Mouse (Mus musculus) left cerebral cortex, adult 2 months (tissue): ENCODE data around the gene Keg1. TPM values are rescaled to one million over a fixed set of nuclear protein-coding genes. Genes with fewer than 3 reads are reported as not detected.
"Not testable (repeated sequence)": the region's sequence is repeated elsewhere in the genome, so short reads cannot be mapped to it uniquely, and the experiment has no call there.

Source experiments
- DNase-seq, 2 experiments: peaks; one replicate each; pipeline ENCODE4 v3.0.0; 2021 to 2022; ENCODE audit warnings: low spot score in 2 of 2, mixed read lengths in 1 of 2; ENCODE audit errors: extremely low spot score in 1 of 2
- H3K27ac ChIP-seq: fragments of 200-600 bp; 2 replicates; pipeline ENCODE4 v1.8.1; 2022
- H3K4me3 ChIP-seq: fragments of 200-600 bp; 2 replicates; pipeline ENCODE4 v1.8.1; 2022
- CTCF ChIP-seq: fragments of 200-600 bp; IDR thresholded peaks from 2 replicates; pipeline ENCODE4 v1.8.1; 2022; ENCODE audit warnings: antibody characterized with exemption, mild to moderate bottlenecking, moderate library complexity
- intact Hi-C: fragments of 180-260 bp; cut with DNase I; formaldehyde crosslinking; loops from one replicate; pipeline ENCODE4 v1.15.1; 2025
- long read RNA-seq, 2 experiments: library from polyadenylated mRNA; stranded (forward); transcript quantifications; one replicate each; pipeline ENCODE4 v2.0.0; 2021; ENCODE audit warnings: borderline mapping rate in 2 of 2
- total RNA-seq, 2 experiments: library from RNA; stranded (reverse); gene quantifications; 2 replicates each; pipeline ENCODE4 v1.2.3; 2021

The Keg1 gene
- total RNA-seq = not detected
- long read RNA-seq, experiment 1 = 0 reads
- long read RNA-seq, experiment 2 = 0 reads

GRCm38 (mm10) chr19:12695590-12695989 lies at the start of gene Keg1:
Gene Keg1 (plus strand): TSS chr19:12695786.
- intact Hi-C loops = no loop called here
- no peak within 1 kb of the TSS for H3K27ac ChIP-seq
- DNase-seq = no peak
- no peak within 1 kb of the TSS for H3K4me3 ChIP-seq
- no peak for TF ChIP-seq CTCF

- no peak for TF ChIP-seq CTCF
- DNase-seq = no peak
- Histone ChIP-seq H3K4me3 (no peak overlapping the region), H3K27ac (no peak overlapping the region)
- intact Hi-C loops = no loop called here
Observed at GRCm38 (mm10) chr19:12649511-12649910, 46.1 kb upstream of the Keg1 start.

- TF ChIP-seq CTCF = no peak
- no peak overlapping the region for H3K27ac ChIP-seq
- intact Hi-C loops = no loop called here
- DNase-seq = no peak
- no peak overlapping the region for H3K4me3 ChIP-seq
Observed at GRCm38 (mm10) chr19:12666156-12666555, 29.4 kb upstream of the Keg1 start.

- H3K27ac ChIP-seq, DNase-seq, intact Hi-C loops, H3K4me3 ChIP-seq: not testable (repeated sequence)
Observed at GRCm38 (mm10) chr19:12668601-12669000, 27.0 kb upstream of the Keg1 start.

GRCm38 (mm10) chr19:12670139-12670538 lies 25.4 kb upstream of the Keg1 start, which contains the start of gene Olfr1442:
Gene Olfr1442 (plus strand): TSS chr19:12670439.
- TF ChIP-seq CTCF = no peak
- no peak within 1 kb of the TSS for H3K27ac ChIP-seq
- intact Hi-C loops = no loop called here
- DNase-seq = no peak
- no peak within 1 kb of the TSS for H3K4me3 ChIP-seq

GRCm38 (mm10) chr19:12671051-12671450 lies 24.5 kb upstream of the Keg1 start:
- no peak for DNase-seq
- Histone ChIP-seq H3K4me3 (no peak overlapping the region), H3K27ac (no peak overlapping the region)
- intact Hi-C loops = no loop called here
- no peak for TF ChIP-seq CTCF

- Histone ChIP-seq H3K4me3 (no peak within 1 kb of the TSS), H3K27ac (no peak within 1 kb of the TSS)
- intact Hi-C loops = no loop called here
- DNase-seq = no peak
- TF ChIP-seq CTCF = no peak
Observed at GRCm38 (mm10) chr19:12677812-12678211, 17.8 kb upstream of the Keg1 start, which contains the start of gene Olfr1443. Gene Olfr1443 (plus strand): TSS chr19:12678112.

GRCm38 (mm10) chr19:12684638-12685037 lies 10.9 kb upstream of the Keg1 start:
- DNase-seq = no peak
- intact Hi-C loops = no loop called here

GRCm38 (mm10) chr19:12685231-12685630 lies 10.4 kb upstream of the Keg1 start:
- no peak for DNase-seq
- Histone ChIP-seq H3K4me3 (no peak overlapping the region), H3K27ac (no peak overlapping the region)
- intact Hi-C loops = no loop called here
- TF ChIP-seq CTCF = no peak

More at GRCm38 (mm10) chr19:12684638-12685037, 10.9 kb upstream of the Keg1 start:
- no peak for TF ChIP-seq CTCF
- H3K4me3 ChIP-seq = no peak overlapping the region
- H3K27ac ChIP-seq = no peak overlapping the region

- Histone ChIP-seq H3K4me3 (no peak overlapping the region), H3K27ac (no peak overlapping the region)
- no peak for TF ChIP-seq CTCF
- intact Hi-C loops = no loop called here
- DNase-seq = no peak
Observed at GRCm38 (mm10) chr19:12696221-12696620, 635 bp downstream of the Keg1 start.

GRCm38 (mm10) chr19:12708458-12708857 lies 12.9 kb downstream of the Keg1 start:
- no peak for DNase-seq
- intact Hi-C loops = no loop called here
- H3K4me3 ChIP-seq = no peak overlapping the region
- H3K27ac ChIP-seq = no peak overlapping the region
- no peak for TF ChIP-seq CTCF

GRCm38 (mm10) chr19:12708986-12709385 lies 13.4 kb downstream of the Keg1 start:
- H3K27ac ChIP-seq = no peak overlapping the region
- no peak for DNase-seq
- intact Hi-C loops = no loop called here
- no peak for TF ChIP-seq CTCF
- no peak overlapping the region for H3K4me3 ChIP-seq

GRCm38 (mm10) chr19:12719189-12719588 lies 23.6 kb downstream of the Keg1 start:
- no peak for TF ChIP-seq CTCF
- no peak for DNase-seq
- Histone ChIP-seq H3K4me3 (no peak overlapping the region), H3K27ac (no peak overlapping the region)
- intact Hi-C loops = no loop called here
